9 mouse cellular contexts compared by ENCODE assay signal in the genomic region with DNA sequence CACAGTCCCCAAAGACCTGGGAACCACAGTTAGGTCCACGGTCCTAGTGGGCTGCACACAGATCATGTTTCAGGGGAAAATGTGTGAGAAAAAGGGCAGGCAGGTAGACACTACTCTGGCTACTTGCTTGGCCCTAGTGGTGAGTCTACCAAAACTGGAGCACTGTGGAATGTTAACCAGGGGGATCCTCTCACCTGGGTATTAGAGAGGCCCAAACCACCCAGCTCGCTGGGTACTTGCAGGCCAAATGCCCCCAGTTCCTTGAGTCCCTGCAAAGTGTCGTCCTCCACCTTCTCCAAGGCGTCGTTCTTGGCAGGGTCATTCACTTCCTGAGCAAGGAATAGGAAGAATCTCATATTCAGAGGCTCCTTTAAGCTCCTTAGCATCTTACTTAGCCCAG. TPM values are rescaled to one million over a fixed set of nuclear protein-coding genes. Genes with fewer than 3 reads are reported as not detected.
DNase-seq lines count a peak whose midpoint lies in the region; ATAC-seq and TF ChIP-seq lines count a peak whose summit lies in the region.
"Had no signal": no experiment of that assay in that cellular context is flagged by ENCODE, and none has a peak within 500 bp of the region (broad histone marks: within the 10 kb centered on the region; RNA-seq: fewer than 3 reads in every experiment).

No protein-coding gene starts in this region.

- peaks cover 51% of the 10 kb centered on the region for H3K36me3 ChIP-seq in lung, embryonic 14.5 days (ENCODE audit: insufficient read depth)
- peaks cover 50% of the 10 kb centered on the region for H3K36me3 ChIP-seq in limb, embryonic 13.5 days
- peaks cover 38% of the 10 kb centered on the region for H3K36me3 ChIP-seq in stomach, embryonic 14.5 days (ENCODE audit: control insufficient read depth, insufficient read depth, low read length)

- no peak overlapping the region for H3K9ac ChIP-seq in lung, embryonic 14.5 days
- peak overlapping the region; percentile 83; the same call in 1 of the 2 replicates for H3K9ac ChIP-seq in limb, embryonic 13.5 days
- no peak overlapping the region for H3K9ac ChIP-seq in stomach, embryonic 14.5 days (replicated peaks; ENCODE audit: low read depth, low read length)

- H3K4me3 ChIP-seq in lung, embryonic 14.5 days (ENCODE audit: low read depth, low read length): 0 out of 2 replicates have a peak overlapping the region, but pooled peaks have one; percentile 54
- H3K4me3 ChIP-seq in limb, embryonic 13.5 days: peak overlapping the region; percentile 62
- H3K4me3 ChIP-seq in stomach, embryonic 14.5 days (ENCODE audit: low read depth, low read length): no peak overlapping the region

- TF ChIP-seq CTCF in lung, embryonic 14.5 days (IDR thresholded peaks at IDR 0.05; ENCODE audit: low read depth): no peak

- no peak overlapping the region for H3K27ac ChIP-seq in lung, embryonic 14.5 days (ENCODE audit: low read depth)
- H3K27ac ChIP-seq in limb, embryonic 13.5 days: no peak overlapping the region
- no peak overlapping the region for H3K27ac ChIP-seq in stomach, embryonic 14.5 days (ENCODE audit: low read length)

- peak; percentile 90 for DNase-seq in heart, adult 11 months
- DNase-seq in heart, postnatal 25 days (ENCODE audit: low spot score): no peak
- DNase-seq in lung, embryonic 14.5 days: no peak
- DNase-seq in lung, postnatal 25 days (ENCODE audit: low spot score): no peak
- no peak for DNase-seq in adrenal gland, postnatal 36 days
- no peak for DNase-seq in natural killer cell, adult 2 months (ENCODE audit: low spot score in 2 of 2)
- DNase-seq: right cerebral cortex, postnatal 14 days had no signal

- H3K9me3 ChIP-seq in lung, embryonic 14.5 days (ENCODE audit: low read depth, low read length): no peaks in the 10 kb centered on the region
- H3K9me3 ChIP-seq in limb, embryonic 13.5 days: no peaks in the 10 kb centered on the region
- no peaks in the 10 kb centered on the region for H3K9me3 ChIP-seq in stomach, embryonic 14.5 days (ENCODE audit: control insufficient read depth, low read depth, low read length)

- H3K4me2 ChIP-seq in lung, embryonic 14.5 days: peak overlapping the region; percentile 82
- H3K4me2 ChIP-seq in limb, embryonic 13.5 days (replicated peaks): peak overlapping the region; percentile 79
- 0 out of 2 replicates have a peak overlapping the region, but pooled peaks have one; percentile 54 for H3K4me2 ChIP-seq in stomach, embryonic 14.5 days (replicated peaks; ENCODE audit: low read depth, low read length)

- peaks cover 8% of the 10 kb centered on the region for H3K4me1 ChIP-seq in lung, embryonic 14.5 days (ENCODE audit: insufficient read depth)
- H3K4me1 ChIP-seq in limb, embryonic 13.5 days: peaks cover 29% of the 10 kb centered on the region
- peaks cover 19% of the 10 kb centered on the region for H3K4me1 ChIP-seq in stomach, embryonic 14.5 days (ENCODE audit: control insufficient read depth, insufficient read depth, low read length)

- 54% methylated on average over 5 of the region's 5 CpGs for WGBS in lung, embryonic 14.5 days
- 46% methylated on average over 5 of the region's 5 CpGs for WGBS in limb, embryonic 13.5 days
- 60% methylated on average over 5 of the region's 5 CpGs for WGBS in stomach, embryonic 14.5 days

- no peaks in the 10 kb centered on the region for H3K27me3 ChIP-seq in lung, embryonic 14.5 days (ENCODE audit: insufficient read depth, low read length)
- H3K27me3 ChIP-seq in limb, embryonic 13.5 days: no peaks in the 10 kb centered on the region
- H3K27me3 ChIP-seq in stomach, embryonic 14.5 days (ENCODE audit: control insufficient read depth, insufficient read depth, low read length): no peaks in the 10 kb centered on the region

- intact Hi-C loops in heart, postnatal 25 days (cut with DNase I): loop anchor here (10.0 kb wide), 1 partner anchor 641 kb away; a partner anchor contains a TSS

- ATAC-seq in lung, embryonic 14.5 days (ENCODE audit: insufficient read depth): no peak
- no peak for ATAC-seq in limb, embryonic 13.5 days (ENCODE audit: low FRiP score, low read depth)
- no peak for ATAC-seq in stomach, embryonic 14.5 days (ENCODE audit: insufficient number of reproducible peaks, insufficient read depth, low FRiP score, low read depth)

RNA-seq across cellular contexts. Expression of a gene that starts 1.2 kb away (rescaled TPM):
- 1,000 to 10,000 TPM; 1,206 to 1,290 TPM for total RNA-seq in heart, postnatal 25 days (2021)
- 57.6 and 58.9 TPM in 2 replicates for polyA plus RNA-seq in lung, embryonic 14.5 days (2014; fragmentation: Nextera tagmentation; extraction: Ambion mirVana)
- 76.0 and 81.1 TPM in 2 replicates for polyA plus RNA-seq in limb, embryonic 13.5 days (2015; fragmentation: Nextera tagmentation; extraction: Ambion mirVana)
- polyA plus RNA-seq in stomach, embryonic 14.5 days (2014; fragmentation: Nextera tagmentation; extraction: Ambion mirVana): 61.3 and 62.7 TPM in 2 replicates
- 100 to 1,000 TPM; 543 to 557 TPM for total RNA-seq in adrenal gland, postnatal 36 days (2021)

RNA-seq across cellular contexts. Expression of a gene that starts 2.7 kb away (rescaled TPM):
- total RNA-seq in heart, postnatal 25 days (2021): 1 to 10 TPM; 6.6 to 8.1 TPM
- polyA plus RNA-seq in lung, embryonic 14.5 days (2014; fragmentation: Nextera tagmentation; extraction: Ambion mirVana): 5.9 and 7.4 TPM in 2 replicates
- 14.2 and 14.8 TPM in 2 replicates for polyA plus RNA-seq in limb, embryonic 13.5 days (2015; fragmentation: Nextera tagmentation; extraction: Ambion mirVana)
- 12.4 and 13.8 TPM in 2 replicates for polyA plus RNA-seq in stomach, embryonic 14.5 days (2014; fragmentation: Nextera tagmentation; extraction: Ambion mirVana)
- 10 to 100 TPM; 27.4 to 40.4 TPM for total RNA-seq in adrenal gland, postnatal 36 days (2021)

RNA-seq across cellular contexts. Expression of a gene that starts 13.7 kb away (rescaled TPM):
- 1 to 10 TPM; 3.9 to 5.2 TPM for total RNA-seq in heart, postnatal 25 days (2021)
- 36.2 and 40.8 TPM in 2 replicates for polyA plus RNA-seq in lung, embryonic 14.5 days (2014; fragmentation: Nextera tagmentation; extraction: Ambion mirVana)
- polyA plus RNA-seq in limb, embryonic 13.5 days (2015; fragmentation: Nextera tagmentation; extraction: Ambion mirVana): 54.3 and 59.8 TPM in 2 replicates
- polyA plus RNA-seq in stomach, embryonic 14.5 days (2014; fragmentation: Nextera tagmentation; extraction: Ambion mirVana): 29.0 and 29.9 TPM in 2 replicates
- total RNA-seq in adrenal gland, postnatal 36 days (2021): 10 to 100 TPM; 15.6 to 17.4 TPM

RNA-seq across cellular contexts. Expression of a gene that starts 18.5 kb away (rescaled TPM):
- 10 to 100 TPM; 22.6 to 25.3 TPM for total RNA-seq in heart, postnatal 25 days (2021)
- polyA plus RNA-seq in lung, embryonic 14.5 days (2014; fragmentation: Nextera tagmentation; extraction: Ambion mirVana): 41.1 and 42.8 TPM in 2 replicates
- polyA plus RNA-seq in limb, embryonic 13.5 days (2015; fragmentation: Nextera tagmentation; extraction: Ambion mirVana): 95.9 and 101 TPM in 2 replicates
- polyA plus RNA-seq in stomach, embryonic 14.5 days (2014; fragmentation: Nextera tagmentation; extraction: Ambion mirVana): 40.2 and 47.9 TPM in 2 replicates
- total RNA-seq in adrenal gland, postnatal 36 days (2021): 10 to 100 TPM; 54.6 to 57.1 TPM

RNA-seq across cellular contexts. Expression of a gene that starts 23.1 kb away (rescaled TPM):
- total RNA-seq in heart, postnatal 25 days (2021): 100 to 1,000 TPM; 274 to 291 TPM
- 444 and 455 TPM in 2 replicates for polyA plus RNA-seq in lung, embryonic 14.5 days (2014; fragmentation: Nextera tagmentation; extraction: Ambion mirVana)
- polyA plus RNA-seq in limb, embryonic 13.5 days (2015; fragmentation: Nextera tagmentation; extraction: Ambion mirVana): 499 and 506 TPM in 2 replicates
- polyA plus RNA-seq in stomach, embryonic 14.5 days (2014; fragmentation: Nextera tagmentation; extraction: Ambion mirVana): 496 and 523 TPM in 2 replicates
- total RNA-seq in adrenal gland, postnatal 36 days (2021): 100 to 1,000 TPM; 421 to 450 TPM
